Mouse (Mus musculus) limb, embryonic 11.5 days (tissue): ENCODE measurements at regions not wholly inside any gene's neighbourhood (a gene's known extent, or its start where the extent isn't known, plus 50 kb on each side); places are given as distances from the start of the nearest gene placed in this dataset.

Experiments
- ATAC-seq: fragments of 200-750 bp; cut with Nextera tagmentation; 2 replicates; pipeline ENCODE4 v1.8.0; 2017; ENCODE audit warnings: low read depth; ENCODE audit not compliant: insufficient number of reproducible peaks, low FRiP score, low TSS enrichment
- DNase-seq: peaks from one replicate; pipeline ENCODE4 v3.0.0-alpha.2; 2015; ENCODE audit warnings: low spot score
- H3K27ac ChIP-seq: fragments of 300-500 bp; sonication (generic); replicated peaks from 2 replicates; pipeline ENCODE4 v1.5.1; 2014; ENCODE audit warnings: low read depth, mild to moderate bottlenecking, low read length
- H3K27me3 ChIP-seq: fragments of 300-500 bp; sonication (generic); 2 replicates; pipeline ENCODE4 v1.6.1; 2014; ENCODE audit warnings: mild to moderate bottlenecking, low read length, mixed read lengths; ENCODE audit not compliant: control insufficient read depth, insufficient read depth
- H3K36me3 ChIP-seq: fragments of 300-500 bp; sonication (generic); 2 replicates; pipeline ENCODE4 v1.6.1; 2014; ENCODE audit warnings: mild to moderate bottlenecking, low read length, moderate library complexity, mixed read lengths; ENCODE audit not compliant: control insufficient read depth, insufficient read depth
- H3K4me1 ChIP-seq: fragments of 300-500 bp; sonication (generic); 2 replicates; pipeline ENCODE4 v1.6.1; 2014; ENCODE audit warnings: low read length, mixed read lengths; ENCODE audit not compliant: control insufficient read depth, insufficient read depth
- H3K4me2 ChIP-seq: fragments of 300-500 bp; sonication (generic); 2 replicates; pipeline ENCODE4 v1.6.1; 2014; ENCODE audit warnings: low read depth, mild to moderate bottlenecking, moderate library complexity; ENCODE audit not compliant: severe bottlenecking
- H3K4me3 ChIP-seq: fragments of 300-500 bp; sonication (generic); 2 replicates; pipeline ENCODE4 v1.5.1; 2014; ENCODE audit warnings: low read depth, low read length
- H3K9ac ChIP-seq: fragments of 300-500 bp; sonication (generic); 2 replicates; pipeline ENCODE4 v1.6.1; 2014; ENCODE audit warnings: mild to moderate bottlenecking, low read length
- H3K9me3 ChIP-seq: fragments of 300-500 bp; sonication (generic); 2 replicates; pipeline ENCODE4 v1.6.1; 2016; ENCODE audit warnings: low read length; ENCODE audit not compliant: control insufficient read depth
- WGBS: fragments of 180-500 bp; shearing (Covaris S2); extraction: QIAGEN DNeasy Blood & Tissue Kit; methylation state at CpG from one replicate; pipeline ENCODE4 v1.1.7; 2014; 5-methylcytosine and 5-hydroxymethylcytosine counted together

DNA sequence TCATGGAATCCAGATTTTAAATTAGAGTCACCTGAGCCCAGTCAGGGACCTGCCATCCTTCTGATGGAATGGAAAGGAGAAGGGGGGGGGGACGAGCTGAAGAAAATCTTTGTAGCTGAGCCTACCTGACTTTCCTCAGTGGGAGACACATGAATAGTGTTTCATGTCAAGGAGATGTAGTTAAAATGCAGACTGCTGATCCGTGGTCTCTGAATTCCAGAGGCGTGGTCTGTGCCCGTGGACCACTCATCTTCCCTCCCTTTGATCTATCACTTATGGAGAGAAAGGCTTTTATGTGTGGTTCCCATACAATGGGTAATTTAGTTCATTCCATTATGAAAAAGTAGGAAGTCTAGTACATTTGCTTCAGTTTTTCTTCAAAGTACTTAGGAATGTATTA, 176.6 kb upstream of the Arrdc4 start:
- H3K36me3 ChIP-seq = no peaks in the 10 kb centered on the region
- H3K9ac ChIP-seq = no peak overlapping the region
- no peak overlapping the region for H3K27ac ChIP-seq
- ATAC-seq = no peak
- DNase-seq = no peak
- H3K27me3 ChIP-seq = no peaks in the 10 kb centered on the region
- no peaks in the 10 kb centered on the region for H3K9me3 ChIP-seq
- WGBS = 54% methylated on average over 4 of the region's 4 CpGs
- no peak overlapping the region for H3K4me3 ChIP-seq
- peaks cover 1% of the 10 kb centered on the region; the same call in 1 of the 2 replicates for H3K4me1 ChIP-seq
- H3K4me2 ChIP-seq = no peak overlapping the region

DNA sequence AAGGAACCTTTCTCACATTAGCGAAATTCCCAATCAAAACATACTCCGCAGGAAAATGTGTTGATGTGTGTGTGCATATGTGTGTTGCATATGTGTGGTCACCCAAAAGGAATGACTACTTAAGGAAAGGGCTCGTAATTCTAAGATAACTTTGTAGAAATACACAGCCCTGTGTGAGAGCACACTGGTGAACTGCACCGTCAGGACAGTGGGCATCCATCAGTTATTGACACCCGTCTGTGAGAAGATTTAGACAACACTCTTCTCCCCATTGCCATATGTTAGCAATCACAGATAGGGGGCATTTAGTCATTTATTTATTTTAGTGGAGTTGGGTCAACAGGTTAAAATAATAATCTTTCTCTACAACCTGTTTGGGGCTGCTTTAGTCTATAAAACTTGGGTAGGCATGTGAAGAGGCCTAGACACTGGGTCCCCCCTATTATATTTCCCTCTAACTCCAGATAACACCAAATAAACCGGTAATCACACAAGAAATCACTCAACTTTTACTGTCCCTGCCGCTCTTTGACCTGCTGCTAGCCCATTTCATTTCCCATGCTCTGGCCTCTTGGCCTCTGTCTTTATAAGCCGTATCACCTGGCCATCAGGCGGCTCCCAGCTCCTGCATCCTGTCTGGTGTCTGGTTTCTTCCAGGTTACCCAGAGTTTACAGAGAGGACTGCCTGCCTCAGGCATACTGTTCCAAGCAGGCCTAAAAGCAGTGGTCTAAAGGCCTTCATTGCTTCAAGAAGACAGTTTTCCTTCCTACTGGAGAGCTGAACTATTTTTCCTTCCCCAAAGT, 169.8 kb upstream of the Arrdc4 start:
- Histone ChIP-seq H3K4me2 (no peak overlapping the region), H3K4me1 (peaks cover 6% of the 10 kb centered on the region), H3K9ac (no peak overlapping the region), H3K27me3 (no peaks in the 10 kb centered on the region), H3K4me3 (no peak overlapping the region), H3K27ac (no peak overlapping the region), H3K36me3 (no peaks in the 10 kb centered on the region), H3K9me3 (no peaks in the 10 kb centered on the region)
- WGBS = 20% methylated on average over 9 of the region's 9 CpGs
- peak; percentile 76 for DNase-seq
- peak; percentile 69 for ATAC-seq

DNA sequence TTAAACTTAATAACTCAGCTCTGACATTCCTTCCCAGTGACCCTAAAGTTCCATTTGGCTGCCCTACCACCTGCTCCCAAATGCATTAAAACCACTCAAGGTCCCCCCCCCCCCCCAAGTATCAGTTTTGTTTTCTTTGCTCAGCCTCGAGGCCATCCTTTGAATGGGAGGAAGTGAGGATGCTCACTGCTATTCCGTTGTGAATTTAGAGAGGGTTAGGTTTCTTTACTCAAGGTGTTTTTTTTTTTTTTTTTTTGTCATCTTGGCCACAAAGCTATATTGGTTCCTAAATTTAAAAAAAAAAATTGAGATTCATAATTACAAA, 168.8 kb upstream of the Arrdc4 start:
- H3K27me3 ChIP-seq = no peaks in the 10 kb centered on the region
- H3K27ac ChIP-seq = no peak overlapping the region
- no peaks in the 10 kb centered on the region for H3K9me3 ChIP-seq
- no peak for DNase-seq
- 3% methylated on average over 2 of the region's 2 CpGs for WGBS
- no peak for ATAC-seq
- no peak overlapping the region for H3K9ac ChIP-seq
- no peak overlapping the region for H3K4me3 ChIP-seq
- no peaks in the 10 kb centered on the region for H3K36me3 ChIP-seq
- peaks cover 6% of the 10 kb centered on the region for H3K4me1 ChIP-seq
- H3K4me2 ChIP-seq = no peak overlapping the region

DNA sequence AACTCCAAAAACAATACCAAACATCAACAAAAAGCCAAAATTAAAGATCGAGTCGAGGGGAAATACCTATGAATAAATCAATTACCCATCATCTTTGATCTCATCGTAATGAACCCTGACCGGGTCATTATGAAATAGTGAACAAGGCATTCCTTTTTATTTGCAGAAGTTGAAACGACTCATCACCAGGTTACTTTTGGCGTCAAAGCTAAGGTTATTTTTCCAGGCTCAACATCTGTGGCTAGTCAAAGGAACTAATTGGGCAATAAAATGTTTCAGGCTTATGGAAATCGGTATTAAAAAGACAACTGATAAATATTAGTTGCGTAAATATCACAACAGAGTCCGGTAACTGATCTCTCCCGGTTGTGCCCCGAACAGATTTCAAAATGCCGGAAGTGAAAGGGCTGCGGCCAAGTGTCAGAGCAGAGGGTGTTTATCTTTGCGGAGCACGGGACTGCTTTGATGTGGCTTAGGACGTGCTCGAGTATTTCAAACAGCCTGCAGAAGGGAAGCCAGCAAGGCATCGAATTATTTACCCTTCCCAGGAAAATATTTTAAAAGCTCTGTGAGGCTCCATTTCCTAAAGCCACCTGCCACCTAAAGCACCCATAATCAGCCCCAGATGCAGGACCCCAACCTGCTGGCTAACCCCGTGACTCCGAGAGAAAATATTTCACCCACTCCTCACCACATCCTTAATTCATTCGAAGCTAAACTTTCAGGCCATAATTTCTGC, 168.3 kb upstream of the Arrdc4 start:
- Histone ChIP-seq H3K36me3 (no peaks in the 10 kb centered on the region), H3K9me3 (no peaks in the 10 kb centered on the region), H3K27me3 (no peaks in the 10 kb centered on the region), H3K9ac (no peak overlapping the region), H3K4me2 (peak overlapping the region; percentile 38), H3K4me3 (no peak overlapping the region), H3K27ac (no peak overlapping the region), H3K4me1 (peaks cover 6% of the 10 kb centered on the region)
- peak; percentile 75 for DNase-seq
- WGBS = 4% methylated on average over 21 of the region's 21 CpGs
- peak; percentile 86 for ATAC-seq

DNA sequence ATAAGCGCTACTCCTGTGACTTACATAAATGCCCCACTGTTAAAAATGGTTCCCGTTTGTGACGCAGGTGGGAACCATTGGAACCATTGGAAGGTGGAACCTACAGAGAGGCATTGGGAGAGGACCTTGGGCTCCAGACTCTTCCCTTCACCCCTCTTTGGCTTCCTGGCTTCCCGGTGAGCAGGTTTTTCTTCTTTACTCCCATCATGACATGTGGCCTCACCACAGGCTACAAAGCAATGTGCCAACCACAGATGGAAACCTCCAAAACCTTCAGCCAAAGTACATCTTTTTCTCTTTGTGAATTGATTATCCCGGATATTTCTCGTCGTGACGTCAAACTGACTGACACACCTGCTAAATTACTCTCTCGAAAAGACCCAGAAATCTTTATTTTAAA, 166.9 kb upstream of the Arrdc4 start:
- no peaks in the 10 kb centered on the region for H3K27me3 ChIP-seq
- H3K4me3 ChIP-seq = no peak overlapping the region
- DNase-seq (no peak), ATAC-seq (no peak)
- H3K36me3 ChIP-seq = no peaks in the 10 kb centered on the region
- H3K9ac ChIP-seq = no peak overlapping the region
- no peaks in the 10 kb centered on the region for H3K9me3 ChIP-seq
- H3K4me2 ChIP-seq = no peak overlapping the region
- H3K4me1 ChIP-seq = peaks cover 6% of the 10 kb centered on the region
- no peak overlapping the region for H3K27ac ChIP-seq
- WGBS = 62% methylated on average over 9 of the region's 9 CpGs

DNA sequence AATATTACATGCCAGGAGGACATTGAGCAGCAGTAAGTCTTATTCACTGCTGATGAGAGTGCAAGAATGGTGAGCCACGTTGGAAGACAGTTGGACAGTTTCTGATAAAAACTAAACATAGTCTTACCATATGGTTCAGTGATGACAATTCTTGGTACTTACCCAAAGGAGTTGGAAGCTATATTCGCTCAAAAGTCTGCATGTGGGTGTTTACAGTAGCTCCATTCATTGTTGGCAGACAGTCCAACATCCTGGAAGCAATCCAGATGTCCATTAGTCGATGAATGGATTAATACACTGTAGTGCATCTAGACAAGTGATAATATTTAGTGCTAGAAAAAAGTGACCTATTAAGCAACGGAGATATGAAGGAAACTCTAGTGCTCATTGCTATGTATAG, 165.3 kb upstream of the Arrdc4 start:
- Histone ChIP-seq H3K36me3 (no peaks in the 10 kb centered on the region), H3K9ac (no peak overlapping the region), H3K4me2 (no peak overlapping the region), H3K9me3 (no peaks in the 10 kb centered on the region), H3K27ac (no peak overlapping the region), H3K4me3 (no peak overlapping the region), H3K4me1 (peaks cover 6% of the 10 kb centered on the region), H3K27me3 (no peaks in the 10 kb centered on the region)
- ATAC-seq (no peak), DNase-seq (no peak)
- 89% methylated on average over 4 of the region's 4 CpGs for WGBS

DNA sequence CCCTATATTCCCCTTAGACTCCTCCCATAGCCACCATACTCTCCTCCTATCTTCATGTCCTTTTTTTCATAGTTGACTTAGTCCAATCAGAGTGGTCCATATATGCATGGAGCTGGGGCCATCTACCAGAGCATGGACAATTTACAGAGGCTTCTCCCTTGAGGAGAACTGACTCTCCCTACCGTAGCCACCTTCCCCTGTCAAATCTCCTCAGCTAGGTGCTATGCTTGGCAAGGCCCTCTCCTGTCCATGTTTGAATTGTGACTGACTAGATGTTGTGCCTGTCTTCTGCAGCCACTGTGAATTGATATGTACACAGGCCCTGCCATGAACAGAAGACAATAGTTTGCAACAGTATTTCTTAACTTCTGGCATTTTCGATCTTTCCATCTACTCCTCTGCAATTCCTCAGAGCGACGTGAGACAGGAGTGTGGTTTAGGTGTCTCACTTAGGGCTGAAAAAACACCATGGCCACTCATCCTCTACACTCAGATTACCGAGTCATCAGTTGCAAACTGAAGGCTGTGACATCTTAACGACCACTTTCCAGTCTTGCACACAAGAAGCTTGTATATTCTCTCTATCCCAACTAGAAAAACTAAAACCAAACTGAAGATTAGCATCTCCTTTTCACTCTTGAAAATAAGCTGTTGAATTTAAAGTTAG, 163.1 kb upstream of the Arrdc4 start:
- H3K4me2 ChIP-seq = no peak overlapping the region
- WGBS = 73% methylated on average over 6 of the region's 6 CpGs
- no peaks in the 10 kb centered on the region for H3K36me3 ChIP-seq
- no peak for ATAC-seq
- H3K27ac ChIP-seq = no peak overlapping the region
- H3K9me3 ChIP-seq = no peaks in the 10 kb centered on the region
- DNase-seq = no peak
- H3K4me3 ChIP-seq = no peak overlapping the region
- no peaks in the 10 kb centered on the region for H3K27me3 ChIP-seq
- H3K9ac ChIP-seq = no peak overlapping the region
- peaks cover 3% of the 10 kb centered on the region; the same call in 1 of the 2 replicates for H3K4me1 ChIP-seq

DNA sequence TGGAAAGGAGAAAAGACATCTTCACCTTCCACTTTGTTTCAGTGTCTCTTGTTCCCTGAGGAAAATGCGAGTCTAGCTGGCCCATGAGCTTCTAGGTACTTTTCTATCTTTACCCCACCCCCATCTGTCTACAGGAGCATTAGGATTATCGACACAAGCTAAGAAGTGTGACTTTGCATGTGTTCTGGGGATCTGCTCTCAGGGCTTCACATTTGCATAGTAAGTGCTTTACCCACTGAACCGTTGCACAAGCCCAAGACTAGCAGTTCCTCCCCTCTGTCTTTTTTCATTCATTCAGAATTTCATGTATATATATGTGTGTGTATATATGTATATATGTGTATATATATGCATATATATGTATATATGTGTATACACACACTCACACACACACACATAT, 162.5 kb upstream of the Arrdc4 start:
- H3K36me3 ChIP-seq = no peaks in the 10 kb centered on the region
- no peak overlapping the region for H3K9ac ChIP-seq
- 94% methylated on average over 3 of the region's 3 CpGs for WGBS
- H3K4me1 ChIP-seq = no peaks in the 10 kb centered on the region
- DNase-seq (no peak), ATAC-seq (no peak)
- H3K4me2 ChIP-seq = no peak overlapping the region
- H3K27ac ChIP-seq = no peak overlapping the region
- no peaks in the 10 kb centered on the region for H3K27me3 ChIP-seq
- no peaks in the 10 kb centered on the region for H3K9me3 ChIP-seq
- no peak overlapping the region for H3K4me3 ChIP-seq
